Comparison of ENCODE assay signal across 9 mouse cellular contexts in genomic region chr1:14505741-14506140, GRCm38 (mm10).
DNase-seq lines count a peak whose midpoint lies in the region; ATAC-seq lines count a peak whose summit lies in the region.
"Had no signal": no experiment of that assay in that cellular context is flagged by ENCODE, and none has a peak within 500 bp of the region (broad histone marks: within the 10 kb centered on the region; RNA-seq: fewer than 3 reads in every experiment).

No protein-coding gene starts in this region.

- H3K4me2 ChIP-seq in kidney, embryonic 15.5 days: peak overlapping the region; percentile 80
- peak overlapping the region; percentile 84 for H3K4me2 ChIP-seq in embryonic facial prominence, embryonic 13.5 days
- peak overlapping the region; percentile 79 for H3K4me2 ChIP-seq in forebrain, embryonic 15.5 days (replicated peaks)
- H3K4me2 ChIP-seq in limb, embryonic 15.5 days: peak overlapping the region; percentile 84

- H3K9me3 ChIP-seq in kidney, embryonic 15.5 days (replicated peaks): no peaks in the 10 kb centered on the region
- no peaks in the 10 kb centered on the region for H3K9me3 ChIP-seq in embryonic facial prominence, embryonic 13.5 days
- no peaks in the 10 kb centered on the region for H3K9me3 ChIP-seq in forebrain, embryonic 15.5 days
- H3K9me3 ChIP-seq in limb, embryonic 15.5 days: no peaks in the 10 kb centered on the region
- H3K9me3 ChIP-seq: liver, embryonic 13.5 days had no signal

- H3K4me3 ChIP-seq in kidney, embryonic 15.5 days (replicated peaks): peak overlapping the region; percentile 45; the same call in 1 of the 2 replicates
- peak overlapping the region; percentile 52 for H3K4me3 ChIP-seq in embryonic facial prominence, embryonic 13.5 days
- peak overlapping the region; percentile 42 for H3K4me3 ChIP-seq in forebrain, embryonic 15.5 days
- H3K4me3 ChIP-seq in limb, embryonic 15.5 days: no peak overlapping the region; the same call in 1 of the 2 replicates
- H3K4me3 ChIP-seq: myocyte had no signal

- peaks cover 68% of the 10 kb centered on the region for H3K27me3 ChIP-seq in kidney, embryonic 15.5 days
- peaks cover 24% of the 10 kb centered on the region for H3K27me3 ChIP-seq in embryonic facial prominence, embryonic 13.5 days
- H3K27me3 ChIP-seq in forebrain, embryonic 15.5 days: peaks cover 51% of the 10 kb centered on the region
- H3K27me3 ChIP-seq in limb, embryonic 15.5 days: peaks cover 59% of the 10 kb centered on the region

- no peak overlapping the region for H3K27ac ChIP-seq in kidney, embryonic 15.5 days
- peak overlapping the region; percentile 93 for H3K27ac ChIP-seq in embryonic facial prominence, embryonic 13.5 days
- H3K27ac ChIP-seq in forebrain, embryonic 15.5 days (replicated peaks): no peak overlapping the region
- H3K27ac ChIP-seq in limb, embryonic 15.5 days: no peak overlapping the region
- H3K27ac ChIP-seq: liver, embryonic 13.5 days had no signal

- no peak for ATAC-seq in kidney, embryonic 15.5 days (replicated peaks; ENCODE audit: low FRiP score)
- no peak for ATAC-seq in embryonic facial prominence, embryonic 13.5 days (ENCODE audit: insufficient number of reproducible peaks, insufficient read depth, low FRiP score, low TSS enrichment, low read depth)
- ATAC-seq in forebrain, embryonic 15.5 days (replicated peaks): no peak
- ATAC-seq in limb, embryonic 15.5 days (ENCODE audit: insufficient number of reproducible peaks, low FRiP score, low TSS enrichment, low read depth): no peak

- no peak for DNase-seq in kidney, postnatal 25 days
- no peak for DNase-seq in layer of hippocampus, adult 18-20 months (ENCODE audit: low spot score in 2 of 2)
- DNase-seq in layer of hippocampus, postnatal 10 days (ENCODE audit: low spot score in 2 of 2): no peak
- DNase-seq: liver, embryonic 13.5 days had no signal

- peaks cover 26% of the 10 kb centered on the region for H3K4me1 ChIP-seq in kidney, embryonic 15.5 days
- H3K4me1 ChIP-seq in embryonic facial prominence, embryonic 13.5 days: peaks cover 45% of the 10 kb centered on the region
- H3K4me1 ChIP-seq in forebrain, embryonic 15.5 days: peaks cover 27% of the 10 kb centered on the region
- peaks cover 19% of the 10 kb centered on the region for H3K4me1 ChIP-seq in limb, embryonic 15.5 days
- H3K4me1 ChIP-seq: liver, embryonic 13.5 days had no signal

- 13% methylated on average over 6 of the region's 6 CpGs for WGBS in kidney, embryonic 15.5 days
- WGBS in embryonic facial prominence, embryonic 13.5 days: 3% methylated on average over 6 of the region's 6 CpGs
- WGBS in forebrain, embryonic 15.5 days: 9% methylated on average over 6 of the region's 6 CpGs
- WGBS in limb, embryonic 15.5 days: 11% methylated on average over 6 of the region's 6 CpGs

- H3K36me3 ChIP-seq in kidney, embryonic 15.5 days: no peaks in the 10 kb centered on the region
- no peaks in the 10 kb centered on the region for H3K36me3 ChIP-seq in embryonic facial prominence, embryonic 13.5 days
- no peaks in the 10 kb centered on the region for H3K36me3 ChIP-seq in forebrain, embryonic 15.5 days
- H3K36me3 ChIP-seq in limb, embryonic 15.5 days: no peaks in the 10 kb centered on the region
- H3K36me3 ChIP-seq: liver, embryonic 13.5 days had no signal

- no peak overlapping the region for H3K9ac ChIP-seq in kidney, embryonic 15.5 days
- H3K9ac ChIP-seq in embryonic facial prominence, embryonic 13.5 days: peak overlapping the region; percentile 75; the same call in 1 of the 2 replicates
- no peak overlapping the region for H3K9ac ChIP-seq in forebrain, embryonic 15.5 days (replicated peaks)
- H3K9ac ChIP-seq in limb, embryonic 15.5 days: no peak overlapping the region
- H3K9ac ChIP-seq: liver, embryonic 13.5 days had no signal
